Mouse (Mus musculus) ES-Bruce4 (cell line): Measurements from ENCODE around the gene Akr1d1. TPM values are rescaled to one million over a fixed set of nuclear protein-coding genes. Genes with fewer than 3 reads are reported as not detected.

Experiments
- H3K27ac ChIP-seq: 2 replicates; pipeline ENCODE4 v1.5.1; 2012; ENCODE audit warnings: low read length, inconsistent platforms; ENCODE audit not compliant: insufficient read depth
- H3K27me3 ChIP-seq: 2 replicates; pipeline ENCODE4 v1.6.1; 2012; ENCODE audit warnings: mild to moderate bottlenecking, low read length, inconsistent platforms; ENCODE audit not compliant: control insufficient read depth, poor library complexity, insufficient read depth, severe bottlenecking
- H3K36me3 ChIP-seq: 2 replicates; pipeline ENCODE4 v1.6.1; 2012; ENCODE audit warnings: inconsistent platforms, mild to moderate bottlenecking, low read length, moderate library complexity; ENCODE audit not compliant: control insufficient read depth, poor library complexity, insufficient read depth, severe bottlenecking
- H3K4me1 ChIP-seq: one replicate; pipeline ENCODE4 v1.8.1; 2011; ENCODE audit warnings: low read length; ENCODE audit not compliant: control insufficient read depth, insufficient read depth
- H3K4me3 ChIP-seq: 2 replicates; pipeline ENCODE4 v1.5.1; 2011; ENCODE audit warnings: low read depth, mild to moderate bottlenecking, low read length
- H3K9ac ChIP-seq: 2 replicates; pipeline ENCODE4 v1.6.1; 2012; ENCODE audit warnings: low read depth, mild to moderate bottlenecking, inconsistent platforms; ENCODE audit not compliant: poor library complexity, severe bottlenecking
- H3K9me3 ChIP-seq: replicated peaks from 2 replicates; pipeline ENCODE4 v1.6.1; 2012; ENCODE audit warnings: mild to moderate bottlenecking, low read length, inconsistent platforms; ENCODE audit not compliant: control insufficient read depth, poor library complexity, insufficient read depth, severe bottlenecking
- CTCF ChIP-seq: IDR thresholded peaks from one replicate; pipeline ENCODE4 v1.8.1; 2011; ENCODE audit warnings: low read depth, low read length
- EP300 ChIP-seq: IDR thresholded peaks from 2 replicates; pipeline ENCODE4 v1.6.1; 2011; ENCODE audit warnings: low read depth, low read length; ENCODE audit not compliant: insufficient read depth
- POLR2A ChIP-seq: IDR thresholded peaks from one replicate; pipeline ENCODE4 v1.8.1; 2011; ENCODE audit warnings: low read length; ENCODE audit not compliant: insufficient read depth
- polyA plus RNA-seq: library from polyadenylated mRNA; stranded (reverse); fragments of >200 nt; gene quantifications from 2 replicates; pipeline ENCODE4 v1.2.4, GENCODE M21; 2011; ENCODE audit warnings: low read depth; ENCODE audit not compliant: missing spikeins, insufficient read depth, insufficient read length

Akr1d1 gene
- polyA plus RNA-seq, 1 experiment, result not detected

DNA sequence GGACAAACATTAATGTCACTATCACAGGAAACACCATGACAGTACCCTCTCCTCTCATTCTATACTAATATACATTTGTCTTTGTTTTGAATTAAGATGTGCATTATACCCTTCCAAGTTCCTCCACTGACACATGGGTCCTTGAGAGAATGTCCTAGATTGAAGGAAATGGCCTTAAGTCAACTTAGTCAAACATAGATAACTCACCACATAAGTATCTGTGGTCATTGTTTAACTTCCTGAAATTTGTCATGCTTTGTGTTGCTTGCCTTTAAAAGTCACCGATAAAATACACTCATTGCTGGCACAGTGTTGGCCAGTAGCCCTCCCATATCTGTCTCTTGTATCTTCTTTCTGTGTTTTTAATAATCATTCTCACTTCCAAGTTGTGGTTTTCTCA, 35.0 kb upstream of the Akr1d1 start:
- Histone ChIP-seq H3K9ac (no peak overlapping the region), H3K27me3 (no peaks in the 10 kb centered on the region), H3K4me3 (no peak overlapping the region), H3K27ac (no peak overlapping the region), H3K4me1 (no peaks in the 10 kb centered on the region), H3K9me3 (peaks cover 12% of the 10 kb centered on the region), H3K36me3 (no peaks in the 10 kb centered on the region)
- no peak for TF ChIP-seq EP300
- TF ChIP-seq POLR2A, result no peak
- TF ChIP-seq CTCF, result no peak

DNA sequence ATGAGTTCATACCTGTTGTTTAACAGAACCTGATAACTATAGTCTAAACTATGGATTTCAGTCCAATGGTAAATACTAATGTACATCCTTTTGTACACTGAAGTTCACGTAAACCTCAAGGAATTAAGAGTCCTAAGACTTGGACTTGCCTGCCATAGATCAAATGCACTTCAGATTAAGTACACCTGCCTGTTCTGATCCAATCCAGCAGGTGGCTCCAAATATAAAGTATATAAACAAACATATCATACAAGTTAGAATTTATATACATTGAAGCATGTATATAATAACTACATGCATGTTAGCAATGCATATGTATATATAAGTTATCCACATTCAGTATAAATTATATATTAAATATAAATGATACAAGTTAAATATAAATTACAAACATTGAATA, 33.1 kb upstream of the Akr1d1 start:
- Histone ChIP-seq H3K27ac (no peak overlapping the region), H3K4me1 (no peaks in the 10 kb centered on the region), H3K9ac (no peak overlapping the region), H3K4me3 (no peak overlapping the region), H3K9me3 (peaks cover 16% of the 10 kb centered on the region), H3K27me3 (no peaks in the 10 kb centered on the region), H3K36me3 (no peaks in the 10 kb centered on the region)
- TF ChIP-seq EP300, result no peak
- TF ChIP-seq POLR2A, result no peak
- TF ChIP-seq CTCF, result no peak

DNA sequence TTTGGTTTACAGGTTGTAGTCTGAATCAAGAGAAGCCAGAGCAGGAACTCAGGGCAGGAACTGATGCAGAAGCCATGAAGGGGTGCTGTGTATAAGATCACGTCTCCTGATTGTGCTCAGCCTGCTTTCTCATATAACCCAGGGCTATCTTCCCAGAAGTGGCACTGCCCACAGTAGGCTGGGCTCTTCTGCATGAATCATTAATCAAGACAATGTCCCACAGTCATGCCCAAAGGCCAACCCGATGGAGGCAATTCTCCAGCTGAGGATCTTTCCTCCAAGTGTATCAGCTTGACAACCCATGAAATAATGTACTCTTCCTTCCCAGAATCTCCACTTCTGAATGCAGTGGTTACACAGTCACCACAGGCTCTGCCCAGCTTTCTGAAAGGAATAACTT, 24.4 kb upstream of the Akr1d1 start:
- TF ChIP-seq CTCF (no peak), EP300 (no peak), POLR2A (no peak)
- H3K9me3 ChIP-seq, result no peaks in the 10 kb centered on the region
- H3K27ac ChIP-seq, result no peak overlapping the region
- H3K4me3 ChIP-seq, result no peak overlapping the region
- no peaks in the 10 kb centered on the region for H3K36me3 ChIP-seq
- no peaks in the 10 kb centered on the region for H3K4me1 ChIP-seq
- no peaks in the 10 kb centered on the region for H3K27me3 ChIP-seq
- no peak overlapping the region for H3K9ac ChIP-seq

DNA sequence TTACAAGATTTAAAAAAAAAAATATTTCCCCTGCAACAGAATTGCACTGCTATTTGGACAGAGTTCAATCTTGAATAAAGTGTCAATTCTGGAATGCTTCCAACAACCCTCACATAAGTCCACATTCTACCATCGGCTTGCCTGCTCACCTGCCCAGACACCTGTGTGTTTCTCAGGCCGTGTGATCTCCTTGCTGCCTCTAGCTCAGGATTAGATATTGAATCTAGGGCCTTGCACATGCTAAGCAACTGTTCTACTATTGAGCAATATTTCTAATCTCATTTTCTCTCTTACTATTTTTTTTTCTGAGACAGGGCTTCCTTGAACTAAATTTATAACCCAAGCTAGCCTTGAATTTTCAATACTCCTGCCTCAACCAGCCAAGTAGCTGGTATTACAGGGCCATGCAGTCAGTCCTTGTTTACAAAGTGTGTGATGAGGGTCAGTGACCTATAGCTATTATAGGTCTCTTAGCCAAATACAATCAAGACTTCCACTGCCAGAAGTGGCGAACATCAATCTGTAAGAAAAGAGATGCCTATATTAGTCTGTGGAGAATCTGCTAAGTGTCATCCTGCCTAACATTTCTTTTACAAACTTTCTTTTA, 23.0 kb upstream of the Akr1d1 start:
- Histone ChIP-seq H3K9ac (no peak overlapping the region), H3K9me3 (no peaks in the 10 kb centered on the region), H3K27me3 (no peaks in the 10 kb centered on the region), H3K36me3 (no peaks in the 10 kb centered on the region), H3K27ac (no peak overlapping the region), H3K4me1 (no peaks in the 10 kb centered on the region), H3K4me3 (no peak overlapping the region)
- no peak for TF ChIP-seq POLR2A
- no peak for TF ChIP-seq EP300
- TF ChIP-seq CTCF, result no peak

DNA sequence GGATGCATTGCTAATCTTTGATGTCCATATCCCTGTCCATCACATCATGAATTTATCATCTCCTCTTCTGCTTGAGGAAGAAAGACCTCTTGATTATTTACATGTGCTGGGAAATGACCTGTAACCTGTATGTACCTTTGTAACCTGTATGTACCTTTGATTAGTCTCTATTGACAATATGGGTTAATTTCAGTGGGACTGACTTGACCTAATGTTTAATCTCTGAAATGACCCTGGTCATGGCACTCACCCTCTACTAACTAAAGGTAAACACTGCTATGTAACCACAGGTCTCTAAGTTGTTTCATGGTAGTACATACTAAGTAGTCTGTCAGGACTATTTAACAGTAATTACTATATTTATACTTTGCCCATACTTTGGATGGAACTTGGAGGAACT, 19.2 kb upstream of the Akr1d1 start:
- Histone ChIP-seq H3K9me3 (no peaks in the 10 kb centered on the region), H3K27me3 (no peaks in the 10 kb centered on the region), H3K4me1 (no peaks in the 10 kb centered on the region), H3K4me3 (no peak overlapping the region), H3K36me3 (no peaks in the 10 kb centered on the region), H3K27ac (no peak overlapping the region), H3K9ac (no peak overlapping the region)
- TF ChIP-seq POLR2A (no peak), EP300 (no peak), CTCF (no peak)

DNA sequence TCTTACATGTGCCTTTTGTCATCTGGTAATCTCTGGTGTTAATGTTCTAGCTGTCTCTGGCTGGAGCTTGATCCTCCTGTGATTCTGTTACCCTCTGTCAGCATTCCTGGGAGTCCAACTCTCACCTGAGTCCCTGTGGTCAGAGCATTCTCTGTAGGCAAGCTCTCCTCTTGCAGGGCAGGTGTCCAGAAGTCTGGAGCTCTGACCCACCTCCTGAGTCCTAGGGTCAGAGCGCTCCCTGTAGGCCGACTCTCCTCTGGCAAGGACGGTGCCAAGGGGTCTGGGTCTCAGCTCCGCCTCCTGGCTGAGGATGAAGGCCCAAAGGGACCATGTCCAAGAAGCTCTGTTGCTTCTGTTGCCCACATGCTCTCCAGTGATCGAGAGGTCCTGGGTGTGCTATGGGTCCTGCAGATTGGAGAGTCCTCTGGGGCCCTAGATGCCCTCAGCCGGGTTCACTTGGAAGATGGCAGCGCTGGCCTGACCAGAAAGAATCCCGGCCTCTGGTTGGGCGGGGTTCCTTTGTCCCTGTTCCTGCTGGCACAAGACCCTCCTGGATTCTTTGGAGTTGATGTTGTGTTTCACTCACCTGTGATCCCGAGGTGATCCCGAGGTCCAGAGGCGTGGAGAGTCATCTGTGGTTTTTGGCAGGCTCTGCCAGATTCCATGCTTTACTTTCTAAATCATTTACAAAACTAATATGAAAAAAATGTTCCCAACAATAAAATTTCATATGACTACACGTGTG, 9.2 kb upstream of the Akr1d1 start:
- Histone ChIP-seq H3K4me1 (no peaks in the 10 kb centered on the region), H3K27ac (no peak overlapping the region)
- TF ChIP-seq EP300 (no peak), POLR2A (no peak), CTCF (no peak)

More for the DNA sequence above, 9.2 kb upstream of the Akr1d1 start:
- Histone ChIP-seq H3K9me3 (peaks cover 5% of the 10 kb centered on the region; the same call in 1 of the 2 replicates), H3K27me3 (no peaks in the 10 kb centered on the region), H3K4me3 (no peak overlapping the region), H3K36me3 (no peaks in the 10 kb centered on the region), H3K9ac (no peak overlapping the region)
